Mouse (Mus musculus) embryonic facial prominence, embryonic 15.5 days (tissue): ENCODE measurements around the gene Tcf7l1. TPM values are rescaled to one million over a fixed set of nuclear protein-coding genes. Genes with fewer than 3 reads are reported as not detected.

Experiments used
- ATAC-seq: fragments of 200-750 bp; cut with Nextera tagmentation; 2 replicates; pipeline ENCODE4 v1.8.0; 2017; ENCODE audit warnings: low read depth, moderate TSS enrichment; ENCODE audit not compliant: insufficient number of reproducible peaks, low FRiP score, low TSS enrichment
- H3K27ac ChIP-seq: fragments of 300-500 bp; sonication (generic); replicated peaks from 2 replicates; pipeline ENCODE4 v1.5.1; 2015; ENCODE audit warnings: mild to moderate bottlenecking, inconsistent platforms
- H3K27me3 ChIP-seq: fragments of 300-500 bp; sonication (generic); 2 replicates; pipeline ENCODE4 v1.6.1; 2015; ENCODE audit warnings: inconsistent platforms
- H3K36me3 ChIP-seq: fragments of 300-500 bp; sonication (generic); 2 replicates; pipeline ENCODE4 v1.6.1; 2015; ENCODE audit warnings: mild to moderate bottlenecking, inconsistent platforms
- H3K4me1 ChIP-seq: fragments of 300-500 bp; sonication (generic); 2 replicates; pipeline ENCODE4 v1.6.1; 2015; ENCODE audit warnings: inconsistent platforms
- H3K4me2 ChIP-seq: fragments of 300-500 bp; sonication (generic); replicated peaks from 2 replicates; pipeline ENCODE4 v1.6.1; 2015; ENCODE audit warnings: mild to moderate bottlenecking, inconsistent platforms
- H3K4me3 ChIP-seq: fragments of 300-500 bp; sonication (generic); replicated peaks from 2 replicates; pipeline ENCODE4 v1.5.1; 2015; ENCODE audit warnings: mild to moderate bottlenecking, inconsistent platforms
- H3K9ac ChIP-seq: fragments of 300-500 bp; sonication (generic); 2 replicates; pipeline ENCODE4 v1.6.1; 2015; ENCODE audit warnings: inconsistent platforms
- H3K9me3 ChIP-seq: fragments of 300-500 bp; sonication (generic); replicated peaks from 2 replicates; pipeline ENCODE4 v1.6.1; 2016; ENCODE audit warnings: inconsistent platforms
- WGBS: fragments of 180-500 bp; shearing (Covaris S2); methylation state at CpG from one replicate; pipeline ENCODE4 v1.1.7; 2015; 5-methylcytosine and 5-hydroxymethylcytosine counted together
- polyA plus RNA-seq: library from polyadenylated mRNA; unstranded; fragments of >200 nt; fragmentation: Nextera tagmentation; extraction: Ambion mirVana; gene quantifications from 2 replicates; pipeline ENCODE4 v1.2.1, GENCODE M21; 2015

The Tcf7l1 gene
- polyA plus RNA-seq, 1 experiment from 2014 or later = 54.7 TPM

- peaks cover 9% of the 10 kb centered on the region for H3K4me1 ChIP-seq
- H3K27me3 ChIP-seq = no peaks in the 10 kb centered on the region
- no peak overlapping the region for H3K4me3 ChIP-seq
- no peak overlapping the region for H3K27ac ChIP-seq
- H3K36me3 ChIP-seq = peaks cover 8% of the 10 kb centered on the region
- H3K9me3 ChIP-seq = no peaks in the 10 kb centered on the region
- ATAC-seq = no peak
- WGBS = 87% methylated on average over 5 of the region's 5 CpGs
- H3K4me2 ChIP-seq = no peak overlapping the region
- no peak overlapping the region for H3K9ac ChIP-seq
Measured at GRCm38 (mm10) chr6:72620920-72621319, 168.1 kb downstream of the Tcf7l1 start.

- H3K27ac ChIP-seq = no peak overlapping the region
- no peaks in the 10 kb centered on the region for H3K9me3 ChIP-seq
- peaks cover 2% of the 10 kb centered on the region; the same call in 1 of the 2 replicates for H3K36me3 ChIP-seq
- H3K4me3 ChIP-seq = no peak overlapping the region
- H3K27me3 ChIP-seq = no peaks in the 10 kb centered on the region
- H3K4me2 ChIP-seq = no peak overlapping the region
- H3K4me1 ChIP-seq = peaks cover 19% of the 10 kb centered on the region
- H3K9ac ChIP-seq = no peak overlapping the region
- no peak for ATAC-seq
- WGBS = 54% methylated on average over 12 of the region's 12 CpGs
Measured at GRCm38 (mm10) chr6:72619734-72620532, 169.1 kb downstream of the Tcf7l1 start.

GRCm38 (mm10) chr6:72616643-72617288 is 172.3 kb downstream of the Tcf7l1 start, which contains the start of gene Tgoln1:
Tgoln1 (minus strand) TSS chr6:72617000.
- WGBS = under 1% methylated on average over 41 of the region's 41 CpGs
- peaks cover 10% of the 10 kb centered on the region; the same call in 1 of the 2 replicates for H3K36me3 ChIP-seq
- no peaks in the 10 kb centered on the region for H3K9me3 ChIP-seq
- no peaks in the 10 kb centered on the region for H3K27me3 ChIP-seq
- peak within 1 kb of the TSS; percentile 69 for H3K4me3 ChIP-seq
- H3K4me2 ChIP-seq = peak within 1 kb of the TSS; percentile 92
- H3K27ac ChIP-seq = peak within 1 kb of the TSS; percentile 92
- H3K9ac ChIP-seq = peak within 1 kb of the TSS; percentile 71
- peak; percentile 94 for ATAC-seq
- H3K4me1 ChIP-seq = peaks cover 31% of the 10 kb centered on the region

- H3K4me2 ChIP-seq = peak overlapping the region; percentile 92
- peaks cover 20% of the 10 kb centered on the region for H3K36me3 ChIP-seq
- 24% methylated on average over 25 of the region's 25 CpGs for WGBS
- H3K9ac ChIP-seq = peak overlapping the region; percentile 71
- H3K4me3 ChIP-seq = peak overlapping the region; percentile 69
- no peak for ATAC-seq
- H3K27me3 ChIP-seq = no peaks in the 10 kb centered on the region
- H3K4me1 ChIP-seq = peaks cover 31% of the 10 kb centered on the region
- H3K9me3 ChIP-seq = no peaks in the 10 kb centered on the region
- 0 out of 2 replicates have a peak overlapping the region, but pooled peaks have one; percentile 1 for H3K27ac ChIP-seq
Measured at GRCm38 (mm10) chr6:72615561-72616375, 173.3 kb downstream of the Tcf7l1 start.

GRCm38 (mm10) chr6:72615151-72615550 is 173.9 kb downstream of the Tcf7l1 start:
- H3K4me3 ChIP-seq = peak overlapping the region; percentile 69
- WGBS = 63% methylated on average over 2 of the region's 2 CpGs
- peak overlapping the region; percentile 71 for H3K9ac ChIP-seq
- H3K27ac ChIP-seq = no peak overlapping the region
- H3K27me3 ChIP-seq = no peaks in the 10 kb centered on the region
- H3K4me2 ChIP-seq = peak overlapping the region; percentile 92
- H3K9me3 ChIP-seq = no peaks in the 10 kb centered on the region
- ATAC-seq = no peak
- H3K4me1 ChIP-seq = peaks cover 31% of the 10 kb centered on the region
- H3K36me3 ChIP-seq = peaks cover 26% of the 10 kb centered on the region

- no peak for ATAC-seq
- Histone ChIP-seq H3K9ac (no peak overlapping the region), H3K4me1 (peaks cover 16% of the 10 kb centered on the region), H3K4me2 (no peak overlapping the region), H3K36me3 (peaks cover 68% of the 10 kb centered on the region), H3K4me3 (no peak overlapping the region), H3K27me3 (no peaks in the 10 kb centered on the region), H3K9me3 (no peaks in the 10 kb centered on the region), H3K27ac (no peak overlapping the region)
- 76% methylated on average over 4 of the region's 4 CpGs for WGBS
Measured at GRCm38 (mm10) chr6:72610261-72610660, 178.8 kb downstream of the Tcf7l1 start.

GRCm38 (mm10) chr6:72608662-72609184 is 180.3 kb downstream of the Tcf7l1 start:
- Histone ChIP-seq H3K9me3 (no peaks in the 10 kb centered on the region), H3K4me3 (no peak overlapping the region), H3K27ac (no peak overlapping the region), H3K9ac (no peak overlapping the region), H3K36me3 (peaks cover 79% of the 10 kb centered on the region), H3K4me1 (peaks cover under 1% of the 10 kb centered on the region; the same call in 1 of the 2 replicates), H3K4me2 (no peak overlapping the region), H3K27me3 (no peaks in the 10 kb centered on the region)
- no peak for ATAC-seq
- WGBS = 82% methylated on average over 4 of the region's 4 CpGs

GRCm38 (mm10) chr6:72607676-72608075 is 181.4 kb downstream of the Tcf7l1 start:
- 87% methylated on average over 5 of the region's 5 CpGs for WGBS
- Histone ChIP-seq H3K4me3 (no peak overlapping the region), H3K36me3 (peaks cover 71% of the 10 kb centered on the region)

GRCm38 (mm10) chr6:72607060-72607459 is 182.0 kb downstream of the Tcf7l1 start:
- no peak overlapping the region for H3K9ac ChIP-seq
- WGBS = 78% methylated on average over 4 of the region's 4 CpGs
- H3K27ac ChIP-seq = no peak overlapping the region
- H3K4me3 ChIP-seq = no peak overlapping the region
- H3K36me3 ChIP-seq = peaks cover 71% of the 10 kb centered on the region
- no peaks in the 10 kb centered on the region for H3K4me1 ChIP-seq
- no peaks in the 10 kb centered on the region for H3K9me3 ChIP-seq
- no peaks in the 10 kb centered on the region for H3K27me3 ChIP-seq
- no peak overlapping the region for H3K4me2 ChIP-seq
- no peak for ATAC-seq

More at GRCm38 (mm10) chr6:72607676-72608075, 181.4 kb downstream of the Tcf7l1 start:
- Histone ChIP-seq H3K9me3 (no peaks in the 10 kb centered on the region), H3K4me1 (no peaks in the 10 kb centered on the region), H3K27ac (no peak overlapping the region), H3K4me2 (no peak overlapping the region), H3K27me3 (no peaks in the 10 kb centered on the region), H3K9ac (no peak overlapping the region)
- no peak for ATAC-seq

GRCm38 (mm10) chr6:72604066-72604465 is 185.0 kb downstream of the Tcf7l1 start:
- no peak overlapping the region for H3K27ac ChIP-seq
- H3K9ac ChIP-seq = no peak overlapping the region
- no peak overlapping the region for H3K4me2 ChIP-seq
- H3K9me3 ChIP-seq = no peaks in the 10 kb centered on the region
- H3K4me1 ChIP-seq = peaks cover 4% of the 10 kb centered on the region
- WGBS = 72% methylated on average over 2 of the region's 2 CpGs
- H3K4me3 ChIP-seq = no peak overlapping the region
- H3K36me3 ChIP-seq = peaks cover 46% of the 10 kb centered on the region
- no peak for ATAC-seq
- H3K27me3 ChIP-seq = no peaks in the 10 kb centered on the region
